Mouse (Mus musculus): ENCODE results near the gene Sptbn1.
"Not testable (repeated sequence)": the region's sequence is repeated elsewhere in the genome, so short reads cannot be mapped to it uniquely, and the experiment has no call there.

The Sptbn1 gene

GRCm38 (mm10) chr11:30255211-30255610 lies 12.8 kb downstream of the Sptbn1 start:
- DNase-seq = not testable (repeated sequence)

DNA sequence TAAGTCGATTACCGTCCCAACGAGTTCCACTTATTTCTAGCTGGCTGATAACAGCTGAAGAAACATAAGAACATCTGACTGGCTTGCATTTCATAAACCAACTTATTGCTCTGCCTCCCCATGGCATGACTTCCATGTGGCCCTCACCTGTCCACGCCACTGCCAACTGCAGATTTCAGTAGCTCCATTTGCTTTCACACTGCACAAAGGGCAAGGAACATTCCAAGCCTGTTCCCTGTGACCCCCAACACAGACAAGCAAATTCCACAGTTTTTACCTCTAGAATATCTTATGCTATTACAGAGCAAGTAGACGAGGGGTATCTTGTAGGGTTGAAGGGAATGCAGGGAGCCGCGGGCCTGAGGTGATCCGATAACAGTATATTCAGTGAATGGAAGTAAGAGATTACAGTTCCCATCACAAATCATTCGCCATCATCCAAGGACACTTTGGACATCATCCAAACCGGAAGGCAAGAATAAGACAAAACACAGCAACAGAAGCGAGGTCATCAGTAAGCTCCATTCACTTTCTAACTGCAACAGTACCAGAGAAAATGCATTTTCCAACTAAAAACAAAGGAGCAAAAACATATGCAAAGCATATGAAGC lies 16.6 kb downstream of the Sptbn1 start:
- DNase-seq = no peak

GRCm38 (mm10) chr11:30249452-30250016 lies 18.4 kb downstream of the Sptbn1 start:
- no peak for DNase-seq

DNA sequence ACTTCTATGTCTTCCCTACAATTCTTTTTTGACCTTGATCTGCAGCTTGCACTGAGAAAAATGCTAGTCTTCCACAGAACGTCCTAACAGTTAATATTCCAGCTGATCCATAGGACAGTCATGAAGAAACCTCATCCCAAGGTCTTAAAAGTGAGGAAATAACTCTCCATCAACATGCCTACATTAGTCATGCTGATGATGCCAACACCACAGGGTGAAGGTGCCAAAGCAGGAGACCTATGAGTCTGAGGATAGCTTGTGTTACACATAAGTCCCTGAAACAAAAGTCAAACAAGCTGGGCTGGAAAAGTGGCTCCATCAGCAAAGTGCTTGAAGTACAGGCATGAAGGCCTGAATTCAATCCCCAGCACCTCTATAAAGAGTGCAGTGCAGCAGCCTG lies 20.9 kb downstream of the Sptbn1 start:
- no peak for DNase-seq

DNA sequence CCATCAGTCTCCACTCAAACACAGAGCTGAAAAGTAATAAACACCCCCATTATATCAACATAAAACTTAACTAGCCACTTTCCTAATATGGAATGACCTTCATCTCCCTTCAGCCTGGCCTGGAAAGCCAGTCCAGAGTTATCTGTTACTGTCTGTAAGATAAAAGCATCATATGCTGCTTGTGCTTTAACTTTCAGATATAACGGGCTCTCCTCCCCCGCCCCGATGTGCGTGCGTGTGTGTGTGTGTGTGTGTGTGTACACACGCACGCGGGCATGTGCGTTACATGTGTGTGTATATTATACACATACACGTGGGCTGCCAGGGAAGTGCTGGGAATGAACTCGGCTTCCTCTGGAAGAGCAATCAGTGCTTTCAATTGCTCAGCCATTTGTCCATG lies 21.8 kb downstream of the Sptbn1 start:
- no peak for DNase-seq

GRCm38 (mm10) chr11:30244172-30244571 lies 23.8 kb downstream of the Sptbn1 start:
- no peak for DNase-seq

DNA sequence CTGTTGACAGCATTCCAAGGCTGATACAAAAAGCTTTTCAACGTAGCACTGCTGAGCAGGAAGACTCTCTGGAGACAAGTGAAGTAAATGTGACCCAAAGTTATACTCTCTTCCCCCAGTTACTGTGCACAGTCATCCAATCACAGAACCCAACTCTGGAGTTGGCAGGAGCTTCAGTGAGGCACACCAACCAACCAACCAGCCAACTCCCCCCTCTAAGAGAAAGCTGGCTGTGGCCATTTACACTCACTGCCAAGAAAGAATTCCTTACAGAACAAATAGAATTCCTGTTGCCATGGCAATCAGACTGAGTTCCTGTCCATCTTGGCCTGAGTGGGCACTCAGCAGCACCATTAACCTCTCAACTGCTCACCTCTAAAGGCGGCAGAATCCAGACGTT lies 24.4 kb downstream of the Sptbn1 start:
- DNase-seq = peak; percentile 77

DNA sequence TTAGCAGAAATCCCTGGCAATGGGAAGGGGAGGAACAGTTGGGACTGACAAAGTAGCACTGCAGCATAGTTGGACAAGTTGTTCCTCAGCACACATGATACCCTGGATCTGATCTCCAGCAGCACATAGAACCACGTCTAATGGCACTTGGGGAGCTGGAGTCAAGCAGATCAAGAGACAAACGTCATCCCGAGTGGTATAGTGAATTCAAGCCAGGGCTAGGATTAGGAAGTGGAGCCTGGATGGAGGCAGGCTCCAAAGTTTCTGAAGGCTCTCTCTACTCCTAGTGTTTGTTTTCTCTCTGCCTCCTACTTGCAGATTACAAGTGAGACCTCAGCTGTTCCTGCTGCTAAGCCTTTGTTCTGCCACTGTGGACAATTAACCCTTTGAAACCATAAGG lies 27.1 kb downstream of the Sptbn1 start:
- no peak for DNase-seq

GRCm38 (mm10) chr11:30237960-30238359 lies 30.0 kb downstream of the Sptbn1 start:
- no peak for DNase-seq

GRCm38 (mm10) chr11:30236681-30237242 lies 31.2 kb downstream of the Sptbn1 start:
- no peak for DNase-seq

- DNase-seq = no peak
Observed at GRCm38 (mm10) chr11:30235666-30236065, 32.3 kb downstream of the Sptbn1 start.

DNA sequence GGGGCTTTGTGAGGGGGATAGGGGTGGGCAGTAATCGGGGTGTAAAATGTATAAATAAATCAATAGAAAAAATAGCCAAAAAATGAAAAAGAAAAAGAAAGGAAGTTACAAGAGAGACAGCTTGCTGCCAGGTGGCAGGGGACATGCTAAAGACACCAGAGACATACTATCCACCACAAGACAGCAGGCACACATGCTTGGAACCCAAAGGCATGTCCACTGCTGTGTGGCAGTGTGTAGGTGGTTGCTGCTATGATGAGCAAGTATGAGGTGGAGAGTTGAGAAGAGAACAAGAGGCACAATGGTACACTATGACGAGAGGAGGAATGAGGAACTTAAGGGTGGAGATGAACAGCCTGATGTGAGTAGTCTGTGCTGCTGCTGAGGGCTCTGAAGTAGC lies 32.8 kb downstream of the Sptbn1 start:
- DNase-seq = no peak

- no peak for DNase-seq
Observed at GRCm38 (mm10) chr11:30233946-30234345, 34.0 kb downstream of the Sptbn1 start.

DNA sequence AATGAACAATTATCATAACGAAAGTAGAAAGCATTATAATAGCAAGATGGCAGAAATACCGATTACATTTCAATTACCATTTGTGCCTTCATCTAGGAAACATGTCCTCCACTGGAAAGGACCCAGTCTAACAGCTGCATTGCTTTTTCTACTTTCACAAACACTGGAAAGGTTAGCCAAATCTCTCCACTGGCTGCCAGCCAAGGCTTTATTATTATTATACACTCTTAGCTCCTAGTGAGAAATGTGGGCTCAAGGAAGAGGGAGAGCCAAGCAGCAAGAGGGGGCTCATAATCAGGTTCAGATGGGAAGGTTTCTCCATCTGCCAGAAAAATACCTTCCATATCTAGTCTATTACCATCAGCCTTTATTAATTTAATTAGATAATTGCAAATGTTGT lies 35.9 kb downstream of the Sptbn1 start:
- DNase-seq = no peak

GRCm38 (mm10) chr11:30231336-30231735 lies 36.6 kb downstream of the Sptbn1 start:
- no peak for DNase-seq

DNA sequence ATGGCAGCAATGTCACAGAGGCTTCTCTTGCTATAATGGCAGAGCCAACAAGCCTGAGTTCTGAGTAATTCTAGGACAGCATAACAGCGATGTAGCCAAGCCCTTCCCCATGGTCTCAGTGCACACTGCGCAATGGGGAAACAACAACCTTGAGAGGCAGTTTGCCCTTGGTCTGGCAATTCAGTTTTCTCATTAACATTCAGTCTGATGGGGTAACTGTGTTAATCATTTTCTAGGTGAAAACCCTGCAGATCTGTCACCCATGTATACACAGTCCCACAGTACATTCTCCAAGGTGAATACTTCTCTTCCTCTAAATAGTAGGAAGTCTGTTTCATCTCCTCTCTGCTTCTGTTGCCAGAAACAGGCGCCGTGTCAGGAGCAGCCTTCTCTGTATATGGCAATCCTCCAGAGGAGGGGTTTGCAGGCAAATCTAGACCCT lies 37.6 kb downstream of the Sptbn1 start:
- DNase-seq = no peak

- DNase-seq = no peak
Observed at GRCm38 (mm10) chr11:30226756-30227155, 41.2 kb downstream of the Sptbn1 start.

DNA sequence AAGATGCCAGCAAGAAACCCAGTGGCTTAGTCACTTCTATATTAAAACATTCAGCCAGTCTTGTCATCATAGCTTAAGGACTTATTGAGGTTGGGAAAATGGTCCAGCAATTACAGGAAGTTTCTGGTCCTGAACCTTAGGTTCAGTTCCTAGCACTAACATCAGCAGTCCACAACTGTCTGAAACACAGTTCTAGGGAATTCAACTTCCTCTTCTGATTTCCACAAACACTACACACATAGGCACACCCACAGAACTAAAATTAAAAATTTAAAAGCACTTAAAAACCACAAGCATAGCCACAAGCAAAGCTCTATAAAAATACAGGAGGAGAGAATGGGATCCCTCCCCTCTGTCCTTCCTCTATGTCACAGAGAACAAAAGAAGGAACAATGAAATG lies 43.4 kb downstream of the Sptbn1 start:
- DNase-seq = no peak

- DNase-seq = no peak
Observed at GRCm38 (mm10) chr11:30222636-30223035, 45.3 kb downstream of the Sptbn1 start.

DNA sequence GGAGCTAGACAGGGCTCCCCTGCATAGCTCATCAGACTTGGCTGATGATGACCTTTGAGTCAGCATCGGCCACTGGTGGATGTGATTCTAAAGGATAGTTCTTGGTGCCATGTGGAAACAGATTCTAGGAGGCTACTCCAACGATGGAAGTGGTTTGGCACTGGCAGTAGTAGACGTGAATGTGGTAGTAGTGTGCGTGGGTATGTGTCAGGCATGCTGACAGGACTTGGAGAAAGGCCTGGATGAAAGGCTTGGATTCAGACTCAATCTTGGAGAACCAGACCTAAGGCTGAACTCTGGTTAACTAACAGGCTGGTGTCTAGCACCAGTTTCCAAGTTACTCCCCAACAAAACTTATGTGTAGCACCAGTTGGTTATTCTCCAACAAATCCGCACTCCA lies 46.9 kb downstream of the Sptbn1 start:
- no peak for DNase-seq

- no peak for DNase-seq
Observed at GRCm38 (mm10) chr11:30218386-30218785, 49.6 kb downstream of the Sptbn1 start.

GRCm38 (mm10) chr11:30217496-30217895 lies 50.5 kb downstream of the Sptbn1 start:
- DNase-seq = no peak

GRCm38 (mm10) chr11:30211663-30212416 lies 56.1 kb downstream of the Sptbn1 start:
- no peak for DNase-seq

DNA sequence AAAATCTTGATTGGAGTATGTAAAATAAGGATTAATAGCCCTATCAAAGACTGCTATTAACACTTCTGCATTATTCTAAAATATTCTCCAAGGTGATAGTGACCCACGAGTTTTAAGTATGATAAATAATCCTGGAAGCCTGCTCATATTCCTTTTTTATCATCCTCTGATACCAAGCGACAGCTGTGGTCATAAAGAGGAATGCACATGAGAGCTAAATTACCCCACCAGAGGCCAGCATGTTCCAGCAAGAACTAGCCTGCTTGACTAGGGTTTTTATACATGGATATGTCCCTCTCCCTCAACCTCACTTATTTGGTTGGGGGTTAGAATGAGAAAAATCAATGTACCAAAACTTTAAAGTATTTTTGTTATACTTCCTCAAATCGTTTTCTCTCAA lies 56.8 kb downstream of the Sptbn1 start:
- DNase-seq = no peak

Measured in cerebellum, adult 11-12 months (tissue).